Mouse (Mus musculus) T-helper 2 cell (primary cell): Measurements from ENCODE around the gene Olfr1137.

Experiments
- in situ Hi-C: fragments of 300-600 bp; cut with MboI, MseI; formaldehyde crosslinking; loops from one replicate; pipeline ENCODE4 v1.15.1; 2025; ENCODE audit warnings: high pct_unique_total_duplicates

Gene Olfr1137

DNA sequence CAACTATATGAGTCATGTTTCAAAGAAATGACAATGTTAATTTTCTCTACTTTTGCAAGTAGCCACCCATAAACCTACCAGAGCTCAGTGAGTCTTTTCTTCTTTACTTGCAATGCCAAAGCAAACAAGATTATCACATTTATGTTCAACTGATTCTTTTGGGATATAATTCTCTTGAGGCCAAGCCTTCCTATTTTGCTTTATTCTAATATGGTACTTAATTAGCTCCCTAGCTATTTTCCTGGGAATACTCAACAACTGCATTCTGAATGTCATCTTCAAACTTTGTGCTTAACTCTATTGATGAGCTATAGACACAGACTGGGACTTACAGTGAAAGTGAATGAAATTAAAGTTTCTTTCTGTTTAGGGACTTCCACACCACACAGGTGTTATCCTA is at the start of gene Olfr1137:
Gene Olfr1137, minus strand, starts transcription at position 101 of the 400 bp plus-strand sequence.
- in situ Hi-C loops: no loop called here

DNA sequence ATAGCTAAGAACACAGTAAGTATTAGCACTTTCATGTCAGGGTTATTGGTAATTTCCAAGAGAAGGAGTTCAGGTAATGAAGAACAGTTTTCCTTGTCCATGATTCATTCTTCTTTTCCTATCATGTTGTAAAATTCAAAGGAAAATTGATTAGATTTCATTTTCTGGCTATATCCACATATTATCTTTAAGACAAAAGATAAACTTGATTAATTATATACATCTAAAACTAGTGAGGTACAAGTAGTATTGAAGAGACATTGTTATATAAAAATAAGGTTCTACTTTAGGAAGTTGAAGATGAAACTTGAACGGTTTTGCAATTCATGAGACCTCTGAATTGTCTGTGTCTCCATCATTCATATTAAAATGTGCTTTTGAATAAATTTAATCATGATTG is 40.9 kb upstream of the Olfr1137 start, which contains the start of gene Olfr1141:
Gene Olfr1141, minus strand, starts transcription at position 101 of the 400 bp plus-strand sequence.
- in situ Hi-C loops: no loop called here

DNA sequence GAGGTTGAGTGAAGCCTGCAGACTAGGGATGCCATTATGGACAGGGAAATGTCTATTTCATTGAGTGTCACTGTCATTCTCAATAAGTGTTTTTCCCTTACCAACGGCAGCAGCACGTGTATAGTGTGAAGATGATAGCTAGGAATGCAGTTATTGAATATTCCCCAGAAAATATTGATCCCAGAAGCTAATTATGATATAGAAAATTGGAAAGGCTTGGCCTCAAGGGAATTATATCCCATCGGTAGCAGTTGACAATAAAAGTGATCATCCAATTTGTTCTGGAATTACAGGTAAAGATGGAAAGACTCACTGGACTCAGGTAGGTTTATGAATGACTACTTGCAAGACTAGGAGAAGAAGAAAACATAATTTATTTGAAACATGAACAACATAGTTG is 30.5 kb upstream of the Olfr1137 start, which contains the start of gene Olfr1140:
Gene Olfr1140, plus strand, starts transcription at position 301 of the 400 bp plus-strand sequence.
- in situ Hi-C loops: no loop called here

DNA sequence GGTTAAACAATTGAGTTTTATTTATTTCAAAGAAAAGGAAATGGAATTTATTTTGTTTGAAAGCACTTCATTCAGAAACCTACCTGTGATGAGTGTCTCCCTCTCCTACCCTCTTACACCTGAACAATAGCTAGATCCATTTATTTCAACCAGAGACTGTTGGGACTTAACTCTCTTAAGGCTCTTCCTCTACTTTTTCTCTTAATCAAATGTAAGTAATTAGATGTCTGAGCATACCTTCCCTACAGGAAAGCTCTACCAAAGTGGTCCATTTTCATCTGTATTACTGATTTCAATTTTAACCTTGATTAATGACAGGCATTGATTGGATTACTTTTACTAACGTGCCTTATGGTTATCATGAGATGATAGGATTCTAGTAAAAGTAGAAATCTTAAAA is 26.9 kb upstream of the Olfr1137 start, which contains the start of gene Olfr1138:
Gene Olfr1138, minus strand, starts transcription at position 101 of the 400 bp plus-strand sequence.
- in situ Hi-C loops: no loop called here

DNA sequence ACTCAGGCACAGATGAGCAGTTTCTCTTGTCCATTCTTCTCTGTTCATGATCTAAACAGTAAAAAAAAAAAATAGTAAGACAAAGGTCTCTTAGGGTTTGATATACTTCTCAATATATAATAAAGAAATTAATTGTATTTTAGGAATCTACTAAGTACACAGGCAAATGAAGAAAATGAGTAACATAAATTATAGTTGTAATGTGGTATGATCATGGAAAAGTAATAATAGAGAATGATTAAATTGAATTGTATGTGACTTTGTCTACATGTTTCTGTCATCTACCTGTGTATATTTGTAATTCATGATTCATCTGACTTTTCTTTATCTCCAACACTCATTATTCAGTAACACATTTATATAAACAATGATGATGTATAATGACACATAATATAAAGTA is 19.1 kb downstream of the Olfr1137 start, which contains the start of gene Olfr1136:
Gene Olfr1136, minus strand, starts transcription at position 101 of the 400 bp plus-strand sequence.
- in situ Hi-C loops: no loop called here

DNA sequence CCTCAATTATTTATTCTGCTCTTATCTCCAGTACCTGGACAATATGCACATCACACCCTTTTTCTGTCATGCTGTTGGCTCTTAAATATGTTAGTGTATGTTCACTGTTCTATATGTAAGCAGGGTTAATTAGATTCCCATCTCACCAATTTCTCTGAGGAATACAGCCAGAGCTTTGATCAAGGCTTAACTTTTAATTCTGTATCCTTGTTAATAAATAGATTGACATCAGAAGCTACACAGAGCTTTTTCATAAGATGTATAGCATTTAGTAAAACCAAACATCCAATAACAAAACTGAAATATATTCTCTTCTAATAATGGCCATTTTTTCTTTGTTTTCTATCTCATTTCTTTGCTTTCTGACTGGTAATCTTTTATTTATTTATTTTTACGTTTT is 39.4 kb downstream of the Olfr1137 start, which contains the start of gene Olfr1135:
Gene Olfr1135, minus strand, starts transcription at position 101 of the 400 bp plus-strand sequence.
- in situ Hi-C loops: no loop called here
